Mouse (Mus musculus) CH12.LX (cell line): Measurements from ENCODE around the gene Olfr1260. TPM values are rescaled to one million over a fixed set of nuclear protein-coding genes. Genes with fewer than 3 reads are reported as not detected.

ENCODE experiments used
- DNase-seq: peaks from one replicate; pipeline ENCODE4 v3.0.0-alpha.2; 2013; ENCODE audit errors: extremely low read depth
- H3K27ac ChIP-seq: 2 replicates; pipeline ENCODE4 v1.5.1; 2012; ENCODE audit warnings: low read depth, mild to moderate bottlenecking, control low read depth, moderate library complexity; ENCODE audit not compliant: insufficient read depth
- H3K27me3 ChIP-seq: replicated peaks from 2 replicates; pipeline ENCODE3; 2012; ENCODE audit warnings: inconsistent platforms
- H3K36me3 ChIP-seq, 2 experiments: replicated peaks in 1 of 2; 2 replicates each; pipeline versions ENCODE3 to v1.6.1; 2012; ENCODE audit warnings: inconsistent platforms in 1 of 2, low read length in 1 of 2, mild to moderate bottlenecking in 1 of 2, mixed read lengths in 1 of 2, moderate library complexity in 1 of 2; ENCODE audit not compliant: control insufficient read depth in 1 of 2, insufficient read depth in 1 of 2
- H3K4me1 ChIP-seq, 2 experiments: 2 replicates each; pipeline ENCODE4 v1.6.1; 2012; ENCODE audit warnings: inconsistent platforms in 1 of 2, moderate library complexity in 1 of 2; ENCODE audit not compliant: insufficient read depth in 2 of 2, control insufficient read depth in 1 of 2
- H3K4me2 ChIP-seq: 2 replicates; pipeline ENCODE4 v1.6.1; 2012; ENCODE audit warnings: low read depth, mild to moderate bottlenecking, control low read depth; ENCODE audit not compliant: poor library complexity, insufficient read depth, severe bottlenecking
- H3K4me3 ChIP-seq, 3 experiments: fragments of 150-350 bp in 1 of 3; sonication (generic) in 1 of 3; replicated peaks in 1 of 3; 2 replicates each; pipeline versions ENCODE3 to v1.5.1; 2011 to 2012; ENCODE audit warnings: low read depth in 2 of 3, low read length in 2 of 3, mild to moderate bottlenecking in 2 of 3, moderate library complexity in 2 of 3, control low read depth in 1 of 3, improper control_type of control experiment in 1 of 3, inconsistent platforms in 1 of 3, mixed read lengths in 1 of 3; ENCODE audit not compliant: poor library complexity in 1 of 3
- H3K79me2 ChIP-seq: replicated peaks from 2 replicates; pipeline ENCODE4 v1.6.1; 2012; ENCODE audit warnings: mild to moderate bottlenecking, moderate library complexity; ENCODE audit not compliant: control insufficient read depth, poor library complexity, insufficient read depth, severe bottlenecking; ENCODE audit errors: extremely low read depth
- H3K9ac ChIP-seq: 2 replicates; pipeline ENCODE4 v1.6.1; 2012; ENCODE audit warnings: low read depth, mild to moderate bottlenecking, control low read depth, moderate library complexity; ENCODE audit not compliant: insufficient read depth
- H3K9me3 ChIP-seq: replicated peaks from 2 replicates; pipeline ENCODE3; 2012; ENCODE audit warnings: low read length, inconsistent platforms, mixed read lengths
- BHLHE40 ChIP-seq: IDR thresholded peaks from 2 replicates; pipeline ENCODE4 v1.6.1; 2011; ENCODE audit warnings: mild to moderate bottlenecking, low read depth, low read length, improper control_type of control experiment
- CTCF ChIP-seq, 2 experiments: IDR thresholded peaks in 1 of 2; conservative IDR thresholded peaks in 1 of 2; 2 replicates each; pipeline ENCODE4 v1.5.1; 2011 to 2012; ENCODE audit warnings: low read depth in 2 of 2, low read length in 2 of 2, improper control_type of control experiment in 1 of 2, inconsistent platforms in 1 of 2, mild to moderate bottlenecking in 1 of 2, moderate library complexity in 1 of 2
- E2F4 ChIP-seq: IDR thresholded peaks from 2 replicates; pipeline ENCODE4 v1.6.1; 2011; ENCODE audit warnings: low read depth, low read length, improper control_type of control experiment; ENCODE audit not compliant: insufficient replicate concordance
- ELF1 ChIP-seq: IDR thresholded peaks from 2 replicates; pipeline ENCODE4 v1.6.1; 2014; ENCODE audit warnings: low read depth, mild to moderate bottlenecking, inconsistent platforms, low read length, improper control_type of control experiment
- EP300 ChIP-seq: IDR thresholded peaks from 2 replicates; pipeline ENCODE4 v1.6.1; 2011; ENCODE audit warnings: low read length, improper control_type of control experiment
- IRF4 ChIP-seq: IDR thresholded peaks from 2 replicates; pipeline ENCODE4 v1.6.1; 2014; ENCODE audit warnings: low read depth, mild to moderate bottlenecking, inconsistent platforms, low read length, improper control_type of control experiment
- MAZ ChIP-seq: IDR thresholded peaks from 2 replicates; pipeline ENCODE4 v1.6.1; 2012; ENCODE audit warnings: low read depth, mild to moderate bottlenecking, inconsistent platforms, low read length, improper control_type of control experiment, moderate library complexity
- MYC ChIP-seq: IDR thresholded peaks from 2 replicates; pipeline ENCODE4 v1.6.1; 2011; ENCODE audit warnings: low read depth, mild to moderate bottlenecking, improper control_type of control experiment, low read length
- PAX5 ChIP-seq: IDR thresholded peaks from 2 replicates; pipeline ENCODE4 v1.6.1; 2012; ENCODE audit warnings: low read length, inconsistent platforms, mixed read lengths
- RAD21 ChIP-seq: IDR thresholded peaks from 2 replicates; pipeline ENCODE4 v1.6.1; 2011; ENCODE audit warnings: low read depth, mild to moderate bottlenecking, low read length, improper control_type of control experiment, moderate library complexity
- RCOR1 ChIP-seq: conservative IDR thresholded peaks from 2 replicates; pipeline ENCODE4 v1.6.1; 2012; ENCODE audit warnings: low read depth, mild to moderate bottlenecking, inconsistent platforms, low read length, improper control_type of control experiment
- SIN3A ChIP-seq: IDR thresholded peaks from 2 replicates; pipeline ENCODE4 v1.6.1; 2012; ENCODE audit warnings: low read length, improper control_type of control experiment, inconsistent platforms
- SMC3 ChIP-seq: IDR thresholded peaks from 2 replicates; pipeline ENCODE4 v1.6.1; 2011; ENCODE audit warnings: low read depth, low read length, improper control_type of control experiment
- TCF12 ChIP-seq: IDR thresholded peaks from 2 replicates; pipeline ENCODE4 v1.6.1; 2014; ENCODE audit warnings: low read depth, mild to moderate bottlenecking, inconsistent platforms, low read length, improper control_type of control experiment
- USF2 ChIP-seq: conservative IDR thresholded peaks from 2 replicates; pipeline ENCODE4 v1.6.1; 2011; ENCODE audit warnings: low read depth, low read length, improper control_type of control experiment
- ZC3H11A ChIP-seq: IDR thresholded peaks from 2 replicates; pipeline ENCODE4 v1.6.1; 2012; ENCODE audit warnings: low read depth, mild to moderate bottlenecking, inconsistent platforms, low read length, improper control_type of control experiment
- ZNF384 ChIP-seq: IDR thresholded peaks from 2 replicates; pipeline ENCODE4 v1.6.1; 2012; ENCODE audit warnings: low read depth, low read length, improper control_type of control experiment, inconsistent platforms
- dilution Hi-C: fragments of 300-500 bp; cut with MboI; formaldehyde crosslinking; loops from 2 replicates; pipeline ENCODE4 v1.14.3; 2020; ENCODE audit warnings: low sequenced_read_pairs; ENCODE audit not compliant: extremely low pct_unique_long_range_greater_than_20kb, extremely low pct_ligation_motif_present
- in situ Hi-C: fragments of 300-500 bp; cut with MboI; formaldehyde crosslinking; loops from 3 replicates; pipeline ENCODE4 v1.14.3; 2019; ENCODE audit warnings: low sequenced_read_pairs, low pct_ligation_motif_present, low pct_unique_long_range_greater_than_20kb, mixed read lengths
- polyA plus RNA-seq: library from polyadenylated mRNA; unstranded; fragments of >175 nt; gene quantifications from 2 replicates; pipeline ENCODE4 v1.2.1, GENCODE M21; 2012; ENCODE audit warnings: low read depth; ENCODE audit not compliant: insufficient read length
- total RNA-seq, 2 experiments: library from RNA; depleted of rRNA; stranded (reverse); fragments of 300-350 nt in 1 of 2; fragments of >200 nt in 1 of 2; gene quantifications; 2 replicates each; pipeline ENCODE4 v1.2.3; 2012 to 2014

The Olfr1260 gene
- total and polyA plus RNA-seq, 3 experiments: not detected

- Histone ChIP-seq H3K79me2 (no peaks in the 10 kb centered on the region), H3K4me2 (no peak within 1 kb of the TSS), H3K36me3 (no peaks in the 10 kb centered on the region), H3K27me3 (no peaks in the 10 kb centered on the region), H3K4me1 (peaks cover 0 to 7% of the 10 kb centered on the region in 2 experiments; a peak in 1 of 4 replicates), H3K4me3 (no peak within 1 kb of the TSS), H3K9ac (no peak within 1 kb of the TSS), H3K9me3 (no peaks in the 10 kb centered on the region), H3K27ac (no peak within 1 kb of the TSS)
- in situ Hi-C loops: no loop called here
- TF ChIP-seq RCOR1: no peak
- TF ChIP-seq ZC3H11A: no peak
- TF ChIP-seq RAD21: no peak
- TF ChIP-seq MYC: no peak
- TF ChIP-seq IRF4: no peak
- no peak for TF ChIP-seq SMC3
- TF ChIP-seq ELF1: no peak
- no peak for TF ChIP-seq BHLHE40
- no peak for TF ChIP-seq E2F4
- TF ChIP-seq ZNF384: no peak
- no peak for TF ChIP-seq EP300
- TF ChIP-seq USF2: no peak
- TF ChIP-seq PAX5: no peak
- no peak for TF ChIP-seq TCF12
- TF ChIP-seq CTCF (conservative IDR thresholded peaks at IDR 0.05 in 1 of 2, IDR thresholded peaks at IDR 0.05 in 1 of 2; ENCODE audit: low read depth in 2 of 2, low read length in 2 of 2): no peak
- no peak for TF ChIP-seq SIN3A
- no peak for TF ChIP-seq MAZ
- dilution Hi-C loops: no loop called here
- DNase-seq: no peak
These were observed 51.3 kb downstream of the Olfr1260 start, which contains the start of gene Olfr1264 for GRCm38 (mm10) chr2:90025477-90025876. Olfr1264 (minus strand) TSS chr2:90025577.

Other genes starting within 250 kb of the Olfr1260 start
- gene Olfr1252, start 249.3 kb upstream of the Olfr1260 start, total RNA-seq (2012; rRNA removed): not detected in 2 replicates
- gene Olfr1252, start 249.3 kb upstream of the Olfr1260 start, total RNA-seq (2014; rRNA removed): not detected in 2 replicates
- not detected in 2 replicates for gene Olfr1252, start 249.3 kb upstream of the Olfr1260 start, polyA plus RNA-seq
- gene Olfr1253, start 217.2 kb upstream of the Olfr1260 start, total RNA-seq (2012; rRNA removed): not detected in 2 replicates
- gene Olfr1253, start 217.2 kb upstream of the Olfr1260 start, total RNA-seq (2014; rRNA removed): not detected in 2 replicates
- gene Olfr1253, start 217.2 kb upstream of the Olfr1260 start, polyA plus RNA-seq: not detected in 2 replicates
- not detected in 2 replicates for gene Olfr1254, start 180.7 kb upstream of the Olfr1260 start, total RNA-seq (2012; rRNA removed)
- not detected in 2 replicates for gene Olfr1254, start 180.7 kb upstream of the Olfr1260 start, total RNA-seq (2014; rRNA removed)
- not detected in 2 replicates for gene Olfr1254, start 180.7 kb upstream of the Olfr1260 start, polyA plus RNA-seq
- gene Olfr1255, start 162.3 kb upstream of the Olfr1260 start, total RNA-seq (2012; rRNA removed): not detected in 2 replicates
- not detected in 2 replicates for gene Olfr1255, start 162.3 kb upstream of the Olfr1260 start, total RNA-seq (2014; rRNA removed)
- not detected in 2 replicates for gene Olfr1255, start 162.3 kb upstream of the Olfr1260 start, polyA plus RNA-seq
- not detected in 2 replicates for gene Olfr1256, start 132.8 kb upstream of the Olfr1260 start, total RNA-seq (2012; rRNA removed)
- not detected in 2 replicates for gene Olfr1256, start 132.8 kb upstream of the Olfr1260 start, total RNA-seq (2014; rRNA removed)
- gene Olfr1256, start 132.8 kb upstream of the Olfr1260 start, polyA plus RNA-seq: not detected in 2 replicates
- not detected in 2 replicates for gene Olfr48, start 126.1 kb upstream of the Olfr1260 start, total RNA-seq (2012; rRNA removed)
- not detected in 2 replicates for gene Olfr48, start 126.1 kb upstream of the Olfr1260 start, total RNA-seq (2014; rRNA removed)
- gene Olfr48, start 126.1 kb upstream of the Olfr1260 start, polyA plus RNA-seq: not detected in 2 replicates
- not detected in 2 replicates for gene Olfr1257, start 95.9 kb upstream of the Olfr1260 start, total RNA-seq (2012; rRNA removed)
- not detected in 2 replicates for gene Olfr1257, start 95.9 kb upstream of the Olfr1260 start, total RNA-seq (2014; rRNA removed)
- gene Olfr1257, start 95.9 kb upstream of the Olfr1260 start, polyA plus RNA-seq: not detected in 2 replicates
- not detected in 2 replicates for gene Olfr1258, start 47.0 kb upstream of the Olfr1260 start, total RNA-seq (2012; rRNA removed)
- not detected in 2 replicates for gene Olfr1258, start 47.0 kb upstream of the Olfr1260 start, total RNA-seq (2014; rRNA removed)
- not detected in 2 replicates for gene Olfr1258, start 47.0 kb upstream of the Olfr1260 start, polyA plus RNA-seq
- 0.21 and 0.34 TPM in 2 replicates for gene Olfr1259, start 25.7 kb upstream of the Olfr1260 start, total RNA-seq (2012; rRNA removed)
- gene Olfr1259, start 25.7 kb upstream of the Olfr1260 start, total RNA-seq (2014; rRNA removed): not detected in 2 replicates
- not detected in 2 replicates for gene Olfr1259, start 25.7 kb upstream of the Olfr1260 start, polyA plus RNA-seq
- gene Olfr1261, start 16.9 kb downstream of the Olfr1260 start, total RNA-seq (2012; rRNA removed): not detected in 2 replicates
- not detected in 2 replicates for gene Olfr1261, start 16.9 kb downstream of the Olfr1260 start, total RNA-seq (2014; rRNA removed)
- gene Olfr1261, start 16.9 kb downstream of the Olfr1260 start, polyA plus RNA-seq: not detected in 2 replicates
- gene Olfr1262, start 25.8 kb downstream of the Olfr1260 start, total RNA-seq (2012; rRNA removed): not detected in 2 replicates
- not detected in 2 replicates for gene Olfr1262, start 25.8 kb downstream of the Olfr1260 start, total RNA-seq (2014; rRNA removed)
- gene Olfr1262, start 25.8 kb downstream of the Olfr1260 start, polyA plus RNA-seq: not detected in 2 replicates
- not detected in 2 replicates for gene Olfr1263, start 37.8 kb downstream of the Olfr1260 start, total RNA-seq (2012; rRNA removed)
- not detected in 2 replicates for gene Olfr1263, start 37.8 kb downstream of the Olfr1260 start, total RNA-seq (2014; rRNA removed)
- not detected in 2 replicates for gene Olfr1263, start 37.8 kb downstream of the Olfr1260 start, polyA plus RNA-seq
- not detected in 2 replicates for gene Olfr1264, start 51.2 kb downstream of the Olfr1260 start, total RNA-seq (2012; rRNA removed)
- not detected in 2 replicates for gene Olfr1264, start 51.2 kb downstream of the Olfr1260 start, total RNA-seq (2014; rRNA removed)
- not detected in 2 replicates for gene Olfr1264, start 51.2 kb downstream of the Olfr1260 start, polyA plus RNA-seq
- not detected in 2 replicates for gene Olfr1265, start 61.0 kb downstream of the Olfr1260 start, total RNA-seq (2012; rRNA removed)
- not detected in 2 replicates for gene Olfr1265, start 61.0 kb downstream of the Olfr1260 start, total RNA-seq (2014; rRNA removed)
- not detected in 2 replicates for gene Olfr1265, start 61.0 kb downstream of the Olfr1260 start, polyA plus RNA-seq
- gene Olfr140, start 89.3 kb downstream of the Olfr1260 start, total RNA-seq (2012; rRNA removed): not detected in 2 replicates
- not detected in 2 replicates for gene Olfr140, start 89.3 kb downstream of the Olfr1260 start, total RNA-seq (2014; rRNA removed)
- not detected in 2 replicates for gene Olfr140, start 89.3 kb downstream of the Olfr1260 start, polyA plus RNA-seq
- not detected in 2 replicates for gene Olfr1269, start 147.1 kb downstream of the Olfr1260 start, total RNA-seq (2012; rRNA removed)
- gene Olfr1269, start 147.1 kb downstream of the Olfr1260 start, total RNA-seq (2014; rRNA removed): not detected in 2 replicates
- gene Olfr1269, start 147.1 kb downstream of the Olfr1260 start, polyA plus RNA-seq: not detected in 2 replicates
- gene Olfr32, start 168.0 kb downstream of the Olfr1260 start, total RNA-seq (2012; rRNA removed): not detected in 2 replicates
- gene Olfr32, start 168.0 kb downstream of the Olfr1260 start, total RNA-seq (2014; rRNA removed): not detected in 2 replicates
- not detected in 2 replicates for gene Olfr32, start 168.0 kb downstream of the Olfr1260 start, polyA plus RNA-seq
- not detected in 2 replicates for gene Olfr1270, start 178.8 kb downstream of the Olfr1260 start, total RNA-seq (2012; rRNA removed)
- gene Olfr1270, start 178.8 kb downstream of the Olfr1260 start, total RNA-seq (2014; rRNA removed): not detected in 2 replicates
- gene Olfr1270, start 178.8 kb downstream of the Olfr1260 start, polyA plus RNA-seq: not detected in 2 replicates